In the genomic region with DNA sequence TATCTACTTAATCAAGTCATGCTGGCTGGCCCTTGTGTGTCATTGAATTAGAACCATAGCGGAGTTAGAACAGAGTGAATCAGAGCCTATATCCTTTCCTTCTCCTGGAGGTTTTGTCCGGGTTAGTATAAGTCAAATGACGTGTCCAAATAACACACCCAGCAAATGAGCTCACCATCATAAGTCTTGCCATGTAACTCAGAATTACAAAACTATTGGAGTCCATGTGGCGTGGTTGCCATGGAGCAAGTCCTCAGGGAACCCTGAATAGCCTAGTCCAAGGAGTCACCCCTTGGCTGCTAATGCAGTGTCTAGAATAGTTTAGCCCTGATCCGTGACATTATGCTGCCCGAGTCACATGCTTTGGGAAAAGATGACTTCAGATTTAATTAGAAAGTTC, we compare ENCODE assay signal across 9 mouse cellular contexts. TPM values are rescaled to one million over a fixed set of nuclear protein-coding genes. Genes with fewer than 3 reads are reported as not detected.
A peak's percentile ranks its signal among the peaks of the same experiment; 100 is the strongest.
DNase-seq lines count a peak whose midpoint lies in the region; ATAC-seq and TF ChIP-seq lines count a peak whose summit lies in the region.
"Had no signal": no experiment of that assay in that cellular context is flagged by ENCODE, and none has a peak within 500 bp of the region (broad histone marks: within the 10 kb centered on the region; RNA-seq: fewer than 3 reads in every experiment).

No protein-coding gene starts in this region.

- H3K9ac ChIP-seq in heart, adult 2 months (ENCODE audit: low read depth, low read length): no peak overlapping the region
- H3K9ac ChIP-seq in heart, embryonic 12.5 days: no peak overlapping the region

- no peaks in the 10 kb centered on the region for H3K79me2 ChIP-seq in heart, adult 2 months (replicated peaks; ENCODE audit: control insufficient read depth, insufficient read depth, low read length)

- H3K4me1 ChIP-seq in heart, adult 2 months (ENCODE audit: control insufficient read depth, insufficient read depth, low read length): peaks cover 6% of the 10 kb centered on the region
- H3K4me1 ChIP-seq in heart, embryonic 12.5 days (replicated peaks): 0 out of 2 replicates have a peak, but pooled peaks cover 3% of the 10 kb centered on the region
- 0 out of 2 replicates have a peak, but pooled peaks cover 8% of the 10 kb centered on the region for H3K4me1 ChIP-seq in embryonic facial prominence, embryonic 10.5 days

- no peaks in the 10 kb centered on the region for H3K27me3 ChIP-seq in heart, adult 2 months (ENCODE audit: control insufficient read depth, insufficient read depth, low read length)
- no peaks in the 10 kb centered on the region for H3K27me3 ChIP-seq in heart, embryonic 12.5 days (replicated peaks)
- no peaks in the 10 kb centered on the region for H3K27me3 ChIP-seq in embryonic facial prominence, embryonic 10.5 days (replicated peaks; ENCODE audit: low read depth, poor library complexity, severe bottlenecking)

- peak overlapping the region; percentile 40 for H3K27ac ChIP-seq in heart, adult 2 months
- H3K27ac ChIP-seq in heart, embryonic 12.5 days (ENCODE audit: poor library complexity, severe bottlenecking): no peak overlapping the region
- H3K27ac ChIP-seq in embryonic facial prominence, embryonic 10.5 days (replicated peaks): no peak overlapping the region

- no peak for TF ChIP-seq CTCF in heart, adult 2 months (IDR thresholded peaks at IDR 0.05)

- WGBS in heart, adult 2 months: 61% methylated on average over 6 of the region's 6 CpGs
- WGBS in heart, embryonic 12.5 days: 84% methylated on average over 6 of the region's 6 CpGs
- 80% methylated on average over 6 of the region's 6 CpGs for WGBS in embryonic facial prominence, embryonic 10.5 days

- DNase-seq in heart, adult 2 months: peak; percentile 62 to 79
- DNase-seq in urinary bladder, postnatal 25 days (ENCODE audit: low spot score): peak; percentile 11
- no peak for DNase-seq in urinary bladder, adult 2 months (ENCODE audit: low spot score)
- peak; percentile 75 to 81 for DNase-seq in heart, postnatal 10 days
- no peak for DNase-seq in embryonic facial prominence, embryonic 10.5 days (ENCODE audit: low spot score)
- DNase-seq in left cerebral cortex, adult 11 months (ENCODE audit: low spot score): no peak
- DNase-seq: cerebellum, postnatal 10 days had no signal

- no peaks in the 10 kb centered on the region for H3K9me3 ChIP-seq in heart, embryonic 12.5 days (replicated peaks)
- no peaks in the 10 kb centered on the region for H3K9me3 ChIP-seq in embryonic facial prominence, embryonic 10.5 days

- no peak for TF ChIP-seq POLR2A in heart, adult 2 months (IDR thresholded peaks at IDR 0.05; ENCODE audit: insufficient read depth, low read depth, low read length)

- 0 out of 2 replicates have a peak, but pooled peaks have one; percentile 31 for TF ChIP-seq EP300 in heart, adult 2 months (IDR thresholded peaks at IDR 0.05; ENCODE audit: insufficient read depth, low read depth, low read length)

- no peak for ATAC-seq in heart, embryonic 12.5 days (ENCODE audit: insufficient number of reproducible peaks, low FRiP score)
- no peak for ATAC-seq in cerebellum, adult (ENCODE audit: insufficient number of reproducible peaks, low FRiP score, low TSS enrichment)

- H3K4me3 ChIP-seq in heart, adult 2 months: no peak overlapping the region
- H3K4me3 ChIP-seq in heart, embryonic 12.5 days: no peak overlapping the region
- no peak overlapping the region for H3K4me3 ChIP-seq in embryonic facial prominence, embryonic 10.5 days

- intact Hi-C loops in heart, adult 2 months (cut with DNase I): no loop called here
- intact Hi-C loops in heart, postnatal 10 days (cut with DNase I): no loop called here

- H3K4me2 ChIP-seq in heart, embryonic 12.5 days: no peak overlapping the region

- no peaks in the 10 kb centered on the region; the same call in 1 of the 2 replicates for H3K36me3 ChIP-seq in heart, adult 2 months (ENCODE audit: control insufficient read depth, insufficient read depth, low read length)
- H3K36me3 ChIP-seq in heart, embryonic 12.5 days: no peaks in the 10 kb centered on the region
- H3K36me3 ChIP-seq in embryonic facial prominence, embryonic 10.5 days (replicated peaks): no peaks in the 10 kb centered on the region

RNA-seq across cellular contexts. Expression of gene Ugp2, which starts 57.7 kb away (rescaled TPM):
- total RNA-seq in heart, adult 2 months (2021): 100 to 1,000 TPM; 214 to 235 TPM
- polyA plus RNA-seq in heart, adult 2 months (2012; rRNA removed): 34.0 and 74.8 TPM in 2 replicates
- 213 and 221 TPM in 2 replicates for polyA plus RNA-seq in heart, embryonic 12.5 days (2016; fragmentation: Nextera tagmentation; extraction: Ambion mirVana)
- polyA plus RNA-seq in urinary bladder, adult 2 months (2012; rRNA removed): 91.0 and 96.7 TPM in 2 replicates
- total RNA-seq in heart, postnatal 10 days (2021): 100 to 1,000 TPM; 187 to 190 TPM
- 53.5 and 54.2 TPM in 2 replicates for polyA plus RNA-seq in embryonic facial prominence, embryonic 10.5 days (2016; fragmentation: Nextera tagmentation; extraction: Ambion mirVana)

Comparison
In these comparisons a context has a peak if more than half of its experiments do, and no peak if none do; other contexts are left out.
1. DNase-seq: peak in heart, adult 2 months (2 of 2), urinary bladder, postnatal 25 days (single experiment) and heart, postnatal 10 days (2 of 2); none in urinary bladder, adult 2 months (single experiment), embryonic facial prominence, embryonic 10.5 days (single experiment) and left cerebral cortex, adult 11 months (single experiment).